Mouse (Mus musculus): ENCODE data around the gene Zbtb8b. TPM values are rescaled to one million over a fixed set of nuclear protein-coding genes. Genes with fewer than 3 reads are reported as not detected.
"Not testable (repeated sequence)": the region's sequence is repeated elsewhere in the genome, so short reads cannot be mapped to it uniquely, and the experiment has no call there.

The Zbtb8b gene
- total and polyA plus RNA-seq, 3 experiments: 0.08 to 0.29 TPM; not detected in 1

DNA sequence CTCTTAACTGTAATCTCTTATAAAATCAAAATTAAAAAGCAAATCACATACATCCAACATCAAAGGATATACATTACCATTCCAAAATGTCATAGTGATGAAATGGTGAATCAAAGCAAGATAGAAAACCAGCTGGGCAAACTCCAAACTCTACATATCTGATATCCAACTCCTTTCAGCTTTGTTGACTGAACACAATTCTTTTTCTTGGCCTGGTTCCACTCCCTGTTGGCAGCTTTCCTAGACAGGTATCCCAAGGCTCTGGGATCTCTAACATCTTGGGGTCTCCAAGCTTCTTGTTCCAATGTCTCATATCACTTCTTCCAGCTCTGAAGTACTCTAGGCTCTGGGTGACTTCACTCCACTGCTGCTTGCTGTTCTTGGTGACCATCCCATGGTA, 29.7 kb downstream of the Zbtb8b start:
- Histone ChIP-seq H3K9ac (ENCODE audit: control insufficient read depth, low read depth, low read length, poor library complexity, severe bottlenecking) (no peak overlapping the region), H3K36me3 (ENCODE audit: control insufficient read depth in 1 of 2, insufficient read depth in 2 of 2, low read length in 2 of 2) (peaks cover 0 to 2% of the 10 kb centered on the region in 2 experiments; a peak in 2 of 4 replicates), H3K4me3 (ENCODE audit: control insufficient read depth in 1 of 2, insufficient read depth in 1 of 2, low read depth in 2 of 2, low read length in 2 of 2) (no peak overlapping the region), H3K4me1 (ENCODE audit: control insufficient read depth in 1 of 2, insufficient read depth in 2 of 2, low read length in 2 of 2) (peaks cover 0 to 1% of the 10 kb centered on the region in 2 experiments; a peak in 2 of 4 replicates), H3K27me3 (ENCODE audit: control insufficient read depth in 1 of 2, insufficient read depth in 2 of 2, low read length in 2 of 2) (peaks cover 0 to 1% of the 10 kb centered on the region in 2 experiments; a peak in 1 of 4 replicates), H3K27ac (ENCODE audit: control insufficient read depth, low read depth, low read length) (no peak overlapping the region), H3K79me2 (ENCODE audit: control insufficient read depth, insufficient read depth, low read length, poor library complexity) (no peaks in the 10 kb centered on the region), H3K9me3 (replicated peaks; ENCODE audit: insufficient read depth, low read length) (no peaks in the 10 kb centered on the region)
- no peak for TF ChIP-seq MXI1 (IDR thresholded peaks at IDR 0.05; ENCODE audit: low read depth, low read length)
- no peak for TF ChIP-seq JUND (IDR thresholded peaks at IDR 0.05; ENCODE audit: low read depth, low read length)
- TF ChIP-seq BHLHE40 (IDR thresholded peaks at IDR 0.05; ENCODE audit: borderline replicate concordance, low read depth, low read length): no peak
- no peak for TF ChIP-seq SIN3A (IDR thresholded peaks at IDR 0.05; ENCODE audit: low read length)
- no peak for TF ChIP-seq GATA1 (IDR thresholded peaks at IDR 0.05; ENCODE audit: low read depth, low read length)
- no peak for TF ChIP-seq CTCF (IDR thresholded peaks at IDR 0.05 in 2 of 3, conservative IDR thresholded peaks at IDR 0.05 in 1 of 3; ENCODE audit: control insufficient read depth in 1 of 3, insufficient read depth in 1 of 3, low read depth in 2 of 3, low read length in 3 of 3, poor library complexity in 1 of 3, severe bottlenecking in 1 of 3)
- TF ChIP-seq ZC3H11A (IDR thresholded peaks at IDR 0.05; ENCODE audit: low read depth, low read length): no peak
- DNase-seq (ENCODE audit: low read depth, low spot score): no peak

DNA sequence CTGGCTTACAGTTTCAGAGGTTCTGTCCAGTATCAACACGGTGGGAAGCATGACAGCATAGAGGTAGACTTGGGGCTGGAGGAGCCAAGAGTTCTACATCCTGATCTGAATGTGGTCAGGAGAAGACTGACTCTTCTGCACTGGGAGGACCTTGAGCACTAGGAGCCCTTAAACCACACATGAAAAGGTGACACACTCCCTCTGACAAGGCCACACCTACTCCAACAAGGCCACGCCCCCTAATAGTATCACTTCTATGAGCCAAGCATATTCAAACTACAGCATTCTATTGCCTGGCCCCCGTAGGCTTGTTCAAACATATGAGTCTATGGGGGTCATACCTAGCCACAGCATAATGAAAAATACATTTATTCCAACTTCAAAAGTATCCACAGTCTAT, 30.1 kb downstream of the Zbtb8b start:
- H3K36me3 ChIP-seq (ENCODE audit: control insufficient read depth in 1 of 2, insufficient read depth in 2 of 2, low read length in 2 of 2); DNase-seq (ENCODE audit: low read depth, low spot score); H3K79me2 ChIP-seq (ENCODE audit: control insufficient read depth, insufficient read depth, low read length, poor library complexity); H3K27me3 ChIP-seq (ENCODE audit: control insufficient read depth in 1 of 2, insufficient read depth in 2 of 2, low read length in 2 of 2); H3K9me3 ChIP-seq (replicated peaks; ENCODE audit: insufficient read depth, low read length); H3K27ac ChIP-seq (ENCODE audit: control insufficient read depth, low read depth, low read length); H3K4me1 ChIP-seq (ENCODE audit: control insufficient read depth in 1 of 2, insufficient read depth in 2 of 2, low read length in 2 of 2); H3K4me3 ChIP-seq (ENCODE audit: control insufficient read depth in 1 of 2, insufficient read depth in 1 of 2, low read depth in 2 of 2, low read length in 2 of 2); H3K9ac ChIP-seq (ENCODE audit: control insufficient read depth, low read depth, low read length, poor library complexity, severe bottlenecking): not testable (repeated sequence)

DNA sequence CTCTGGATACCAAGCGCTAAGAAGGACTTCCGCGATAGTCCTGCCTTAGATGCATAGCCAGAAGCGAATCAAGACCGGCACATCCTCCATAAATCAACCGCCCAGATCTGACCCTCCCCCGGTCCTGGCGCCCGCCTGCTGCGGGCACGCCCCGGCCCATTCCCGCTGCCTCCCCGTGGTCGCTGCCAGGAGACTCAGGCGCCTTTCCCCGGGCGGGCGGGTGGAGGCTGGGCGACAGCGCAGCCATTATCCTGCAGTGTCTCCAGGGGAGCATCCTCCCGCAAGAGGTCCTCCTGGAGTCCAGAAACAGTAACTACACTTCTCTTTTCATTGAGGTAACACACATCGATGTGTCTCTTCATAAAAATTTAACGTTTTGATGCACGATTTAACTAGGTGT, 34.2 kb downstream of the Zbtb8b start:
- Histone ChIP-seq H3K27me3 (ENCODE audit: control insufficient read depth in 1 of 2, insufficient read depth in 2 of 2, low read length in 2 of 2) (peaks cover 1 to 5% of the 10 kb centered on the region in 2 experiments; a peak in 3 of 4 replicates), H3K79me2 (ENCODE audit: control insufficient read depth, insufficient read depth, low read length, poor library complexity) (no peaks in the 10 kb centered on the region), H3K4me3 (ENCODE audit: control insufficient read depth in 1 of 2, insufficient read depth in 1 of 2, low read depth in 2 of 2, low read length in 2 of 2) (no peak overlapping the region), H3K9ac (ENCODE audit: control insufficient read depth, low read depth, low read length, poor library complexity, severe bottlenecking) (no peak overlapping the region), H3K27ac (ENCODE audit: control insufficient read depth, low read depth, low read length) (no peak overlapping the region), H3K9me3 (replicated peaks; ENCODE audit: insufficient read depth, low read length) (no peaks in the 10 kb centered on the region), H3K4me1 (ENCODE audit: control insufficient read depth in 1 of 2, insufficient read depth in 2 of 2, low read length in 2 of 2) (no peaks in the 10 kb centered on the region; a peak in 1 of 4 replicates), H3K36me3 (ENCODE audit: control insufficient read depth in 1 of 2, insufficient read depth in 2 of 2, low read length in 2 of 2) (no peaks in the 10 kb centered on the region)
- TF ChIP-seq GATA1 (IDR thresholded peaks at IDR 0.05; ENCODE audit: low read depth, low read length): no peak
- no peak for TF ChIP-seq MAX (IDR thresholded peaks at IDR 0.05; ENCODE audit: low read length)
- TF ChIP-seq CHD2 (IDR thresholded peaks at IDR 0.05; ENCODE audit: low read length): no peak
- TF ChIP-seq TCF12 (IDR thresholded peaks at IDR 0.05; ENCODE audit: low read depth, low read length): no peak
- TF ChIP-seq ZMIZ1 (IDR thresholded peaks at IDR 0.05; ENCODE audit: low read depth, low read length): no peak
- no peak for TF ChIP-seq MYC (IDR thresholded peaks at IDR 0.05; ENCODE audit: low read depth, low read length)
- DNase-seq (ENCODE audit: low read depth, low spot score): no peak

All from MEL (cell line).